ENCODE assay signal across 8 mouse cellular contexts in genomic region chr7:113048097-113048795, GRCm38 (mm10).
A peak's percentile ranks its signal among the peaks of the same experiment; 100 is the strongest.
DNase-seq lines count a peak whose midpoint lies in the region; ATAC-seq lines count a peak whose summit lies in the region.

No protein-coding gene starts in this region.

- peak overlapping the region; percentile 35; the same call in 1 of the 2 replicates for H3K27ac ChIP-seq in forebrain, embryonic 14.5 days (ENCODE audit: low read depth, low read length)
- no peak overlapping the region; the same call in 1 of the 2 replicates for H3K27ac ChIP-seq in limb, embryonic 11.5 days (replicated peaks; ENCODE audit: low read depth, low read length)
- peak overlapping the region; percentile 35; the same call in 1 of the 2 replicates for H3K27ac ChIP-seq in neural tube, embryonic 14.5 days (ENCODE audit: low read depth, low read length)

- no peak overlapping the region for H3K4me3 ChIP-seq in forebrain, embryonic 14.5 days (ENCODE audit: low read depth, low read length)
- no peak overlapping the region for H3K4me3 ChIP-seq in limb, embryonic 11.5 days (ENCODE audit: low read depth, low read length)
- no peak overlapping the region for H3K4me3 ChIP-seq in neural tube, embryonic 14.5 days (ENCODE audit: low read depth, low read length)

- H3K9ac ChIP-seq in forebrain, embryonic 14.5 days (ENCODE audit: low read length) = no peak overlapping the region
- H3K9ac ChIP-seq in limb, embryonic 11.5 days (ENCODE audit: low read length) = no peak overlapping the region
- H3K9ac ChIP-seq in neural tube, embryonic 14.5 days (replicated peaks; ENCODE audit: low read depth, low read length) = no peak overlapping the region

- peak; percentile 90 for ATAC-seq in forebrain, embryonic 14.5 days
- no peak for ATAC-seq in limb, embryonic 11.5 days (ENCODE audit: insufficient number of reproducible peaks, low FRiP score, low TSS enrichment, low read depth)
- peak; percentile 94 for ATAC-seq in neural tube, embryonic 14.5 days (ENCODE audit: low read depth)

- H3K27me3 ChIP-seq in forebrain, embryonic 14.5 days (replicated peaks; ENCODE audit: control insufficient read depth, insufficient read depth, low read length) = no peaks in the 10 kb centered on the region
- no peaks in the 10 kb centered on the region for H3K27me3 ChIP-seq in limb, embryonic 11.5 days (ENCODE audit: control insufficient read depth, insufficient read depth, low read length)
- no peaks in the 10 kb centered on the region for H3K27me3 ChIP-seq in neural tube, embryonic 14.5 days (ENCODE audit: control insufficient read depth, insufficient read depth, low read length)

- H3K4me2 ChIP-seq in forebrain, embryonic 14.5 days (ENCODE audit: low read length) = no peak overlapping the region
- H3K4me2 ChIP-seq in limb, embryonic 11.5 days (ENCODE audit: low read depth, severe bottlenecking) = no peak overlapping the region
- no peak overlapping the region for H3K4me2 ChIP-seq in neural tube, embryonic 14.5 days (ENCODE audit: low read depth, low read length)

- 10% methylated on average over 4 of the region's 4 CpGs for WGBS in forebrain, embryonic 14.5 days
- WGBS in limb, embryonic 11.5 days = 87% methylated on average over 4 of the region's 4 CpGs
- WGBS in neural tube, embryonic 14.5 days = 37% methylated on average over 4 of the region's 4 CpGs

- DNase-seq in embryo, embryonic 10 days (ENCODE audit: low spot score) = peak; percentile 16
- no peak for DNase-seq in embryo, embryonic 9.5 days (ENCODE audit: extremely low spot score)
- peak; percentile 95 for DNase-seq in ZHBTc4 (ENCODE audit: low read depth, low spot score)
- peak; percentile 83 for DNase-seq in forebrain, embryonic 14.5 days (ENCODE audit: low spot score)
- peak; percentile 23 for DNase-seq in limb, embryonic 11.5 days (ENCODE audit: low spot score)
- no peak for DNase-seq in cerebellum, adult 11 months
- DNase-seq in thymus, postnatal 36 days = no peak

- H3K36me3 ChIP-seq in forebrain, embryonic 14.5 days (ENCODE audit: control insufficient read depth, insufficient read depth, low read length) = no peaks in the 10 kb centered on the region
- H3K36me3 ChIP-seq in limb, embryonic 11.5 days (ENCODE audit: control insufficient read depth, insufficient read depth, low read length) = no peaks in the 10 kb centered on the region
- no peaks in the 10 kb centered on the region for H3K36me3 ChIP-seq in neural tube, embryonic 14.5 days (ENCODE audit: control insufficient read depth, insufficient read depth, low read length)

- peaks cover 15% of the 10 kb centered on the region; the same call in 1 of the 2 replicates for H3K4me1 ChIP-seq in forebrain, embryonic 14.5 days (ENCODE audit: control insufficient read depth, insufficient read depth, low read length)
- H3K4me1 ChIP-seq in limb, embryonic 11.5 days (ENCODE audit: control insufficient read depth, insufficient read depth, low read length) = 0 out of 2 replicates have a peak, but pooled peaks cover 2% of the 10 kb centered on the region
- no peaks in the 10 kb centered on the region for H3K4me1 ChIP-seq in neural tube, embryonic 14.5 days (ENCODE audit: control insufficient read depth, insufficient read depth, low read length)

- 0 out of 2 replicates have a peak, but pooled peaks cover 2% of the 10 kb centered on the region for H3K9me3 ChIP-seq in forebrain, embryonic 14.5 days (replicated peaks; ENCODE audit: control insufficient read depth, low read length)
- H3K9me3 ChIP-seq in limb, embryonic 11.5 days (ENCODE audit: control insufficient read depth, low read length) = no peaks in the 10 kb centered on the region
- H3K9me3 ChIP-seq in neural tube, embryonic 14.5 days (ENCODE audit: control insufficient read depth, low read length) = no peaks in the 10 kb centered on the region

Comparison
In these comparisons a context has a peak if more than half of its experiments do, and no peak if none do; other contexts are left out.
1. DNase-seq: peak in embryo, embryonic 10 days (single experiment), ZHBTc4 (single experiment), forebrain, embryonic 14.5 days (single experiment) and limb, embryonic 11.5 days (single experiment); none in embryo, embryonic 9.5 days (single experiment), cerebellum, adult 11 months (single experiment) and thymus, postnatal 36 days (0 of 2).